Mouse (Mus musculus) heart, postnatal 14 days (tissue): ENCODE measurements around the gene Trmt13. TPM values are rescaled to one million over a fixed set of nuclear protein-coding genes. Genes with fewer than 3 reads are reported as not detected.

Experiments
- DNase-seq, 2 experiments: peaks; one replicate each; pipeline ENCODE4 v3.0.0; 2021 to 2022
- intact Hi-C: fragments of 180-260 bp; cut with DNase I; formaldehyde crosslinking; loops from one replicate; pipeline ENCODE4 v1.15.1; 2025
- total RNA-seq, 2 experiments: library from RNA; stranded (reverse); gene quantifications; 2 replicates each; pipeline ENCODE4 v1.2.3; 2021

Gene Trmt13
- total RNA-seq, 2 experiments from 2014 or later, result 6.3 TPM

- intact Hi-C loops, result loop anchor here (5.0 kb wide), 1 partner anchor 55 kb away; the partner anchor contains the start of gene Rtca
- peak; percentile 9 to 38 for DNase-seq
These were observed 51.8 kb downstream of the Trmt13 start, which contains the start of gene Lrrc39 for GRCm38 (mm10) chr3:116562408-116563094. Gene Lrrc39 (plus strand): TSS chr3:116562973.

GRCm38 (mm10) chr3:116561315-116561714 lies 53.1 kb downstream of the Trmt13 start:
- intact Hi-C loops, result loop anchor here (5.0 kb wide), 1 partner anchor 54 kb away; the partner anchor contains the start of gene Rtca

GRCm38 (mm10) chr3:116551362-116551761 lies 63.0 kb downstream of the Trmt13 start:
- intact Hi-C loops, result no loop called here
- no peak for DNase-seq

More at GRCm38 (mm10) chr3:116561315-116561714, 53.1 kb downstream of the Trmt13 start:
- peak; percentile 18 to 42 for DNase-seq

- intact Hi-C loops, result no loop called here
These were observed 67.0 kb downstream of the Trmt13 start for GRCm38 (mm10) chr3:116547430-116547829.

GRCm38 (mm10) chr3:116542532-116542931 lies 71.9 kb downstream of the Trmt13 start:
- DNase-seq, result no peak
- intact Hi-C loops, result no loop called here

More at GRCm38 (mm10) chr3:116547430-116547829, 67.0 kb downstream of the Trmt13 start:
- DNase-seq, result no peak

GRCm38 (mm10) chr3:116542070-116542469 lies 72.3 kb downstream of the Trmt13 start:
- DNase-seq, result no peak
- intact Hi-C loops, result no loop called here

- DNase-seq, result no peak
- intact Hi-C loops, result no loop called here
These were observed 77.2 kb downstream of the Trmt13 start for GRCm38 (mm10) chr3:116537200-116537573.

- peak; percentile 59 to 60 for DNase-seq
- intact Hi-C loops, result no loop called here
These were observed 77.8 kb downstream of the Trmt13 start for GRCm38 (mm10) chr3:116536428-116537199.

Other genes with a start within 250 kb of the Trmt13 start
- 1 to 10 TPM; 3.8 to 4.7 TPM for gene Cdc14a, start 190.6 kb downstream of the Trmt13 start, total RNA-seq
- 10 to 100 TPM; 21.4 to 22.9 TPM for gene Rtca, start 106.4 kb downstream of the Trmt13 start, total RNA-seq
- gene Dbt, start 101.5 kb downstream of the Trmt13 start, total RNA-seq, result 10 to 100 TPM; 26.9 to 33.8 TPM
- 10 to 100 TPM; 72.4 to 73.3 TPM for gene Lrrc39, start 51.6 kb downstream of the Trmt13 start, total RNA-seq
- gene Sass6, start 19.6 kb downstream of the Trmt13 start, total RNA-seq, result 1 to 10 TPM; 2.9 to 3.1 TPM
- 10 to 100 TPM; 26.2 to 26.3 TPM for gene Mfsd14a, start 48.1 kb upstream of the Trmt13 start, total RNA-seq
- 1 to 10 TPM in 1 of 2 experiments, not detected in 1; 1.0 TPM for gene Gm43191, start 66.7 kb upstream of the Trmt13 start, total RNA-seq
- 10 to 100 TPM; 17.3 to 17.5 TPM for gene Slc35a3, start 98.2 kb upstream of the Trmt13 start, total RNA-seq
- gene Agl, start 193.6 kb upstream of the Trmt13 start, total RNA-seq, result 100 to 1,000 TPM; 183 to 189 TPM
- gene Frrs1, start 244.9 kb upstream of the Trmt13 start, total RNA-seq, result 1 to 10 TPM; 4.8 to 5.2 TPM